Mouse (Mus musculus): Measurements from ENCODE around the gene Zfp871.
"Not testable (repeated sequence)": the region's sequence is repeated elsewhere in the genome, so short reads cannot be mapped to it uniquely, and the experiment has no call there.

The Zfp871 gene

DNA sequence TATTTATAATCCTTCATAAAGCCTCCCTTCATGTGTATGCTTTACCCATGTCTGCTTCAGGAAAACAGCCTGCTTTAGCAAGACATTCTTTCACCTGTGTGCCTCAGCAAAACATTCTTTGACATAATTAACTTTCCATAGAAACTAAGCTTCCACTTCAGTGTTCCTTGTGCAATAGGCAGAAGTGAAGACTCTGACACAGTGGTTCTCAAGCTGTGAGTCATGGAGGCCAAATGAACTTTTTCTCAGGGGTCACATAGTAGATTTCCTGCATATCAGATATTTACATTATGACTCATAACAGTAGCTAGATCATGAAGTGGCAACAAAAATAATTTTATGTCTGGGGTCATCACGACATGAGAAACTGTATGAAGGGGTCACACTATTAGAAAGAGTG, 49.7 kb downstream of the Zfp871 start:
- no peak for DNase-seq (ENCODE audit: low read depth, low spot score)

DNA sequence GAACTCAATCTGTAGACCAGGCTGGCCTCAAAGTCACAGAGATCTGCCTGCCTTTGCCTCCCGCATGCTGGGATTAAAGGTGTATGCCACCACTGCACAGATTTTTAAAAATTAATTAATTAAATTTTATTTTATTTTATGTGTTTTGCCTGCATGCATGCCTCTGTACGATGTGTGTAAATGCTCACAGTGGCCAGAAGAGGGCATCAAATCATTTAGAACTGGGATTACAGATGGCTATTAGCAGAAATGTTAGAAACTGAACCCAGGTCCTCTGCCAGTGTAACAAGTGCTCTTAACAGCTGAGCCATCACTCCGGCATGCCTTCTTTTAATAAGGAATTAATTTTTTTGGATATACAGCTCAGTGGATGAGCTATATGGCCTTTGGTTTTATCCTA, 59.1 kb downstream of the Zfp871 start:
- peak; percentile 10 for DNase-seq (ENCODE audit: low read depth, low spot score)

DNA sequence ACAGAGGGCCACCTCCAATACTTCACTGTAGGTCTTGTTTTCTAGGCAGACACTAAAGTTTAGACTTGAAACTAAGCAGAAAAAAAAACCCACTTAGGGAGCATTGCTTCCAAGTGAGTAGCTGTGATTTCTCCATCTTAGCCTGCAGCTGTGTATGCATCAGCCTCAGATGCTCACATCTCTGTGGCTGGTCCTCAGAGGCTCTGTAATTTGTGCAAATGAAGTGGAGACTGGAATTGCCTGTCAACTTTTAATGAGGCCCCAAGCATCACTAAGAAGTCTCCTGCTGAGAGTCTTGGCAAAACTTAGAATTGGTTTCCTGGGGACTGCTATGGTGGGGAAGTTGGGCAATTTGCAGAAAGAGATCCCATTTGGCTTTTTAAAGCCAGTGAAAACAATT, 61.7 kb downstream of the Zfp871 start:
- not testable (repeated sequence) for DNase-seq (ENCODE audit: low read depth, low spot score)

DNA sequence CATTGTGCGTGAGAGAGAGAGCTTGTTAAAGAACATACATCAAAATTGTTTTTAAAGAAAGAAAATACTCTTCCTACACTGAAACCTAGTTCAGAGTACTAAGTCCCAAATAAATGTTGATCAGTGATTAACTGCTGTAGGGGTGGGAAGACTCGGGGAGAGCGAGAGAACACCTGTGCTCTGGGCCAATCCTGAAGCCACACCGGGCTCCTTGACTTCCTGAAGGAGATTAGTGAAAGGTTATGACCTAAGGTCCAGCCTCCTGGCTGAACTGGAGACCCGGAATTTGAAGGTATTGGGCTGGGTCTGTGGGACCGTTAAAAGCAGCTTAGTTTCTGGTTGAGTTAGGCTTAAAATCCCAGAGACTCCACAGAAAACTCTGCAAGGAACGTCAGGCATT, 65.3 kb downstream of the Zfp871 start:
- DNase-seq (ENCODE audit: low read depth, low spot score): no peak

DNA sequence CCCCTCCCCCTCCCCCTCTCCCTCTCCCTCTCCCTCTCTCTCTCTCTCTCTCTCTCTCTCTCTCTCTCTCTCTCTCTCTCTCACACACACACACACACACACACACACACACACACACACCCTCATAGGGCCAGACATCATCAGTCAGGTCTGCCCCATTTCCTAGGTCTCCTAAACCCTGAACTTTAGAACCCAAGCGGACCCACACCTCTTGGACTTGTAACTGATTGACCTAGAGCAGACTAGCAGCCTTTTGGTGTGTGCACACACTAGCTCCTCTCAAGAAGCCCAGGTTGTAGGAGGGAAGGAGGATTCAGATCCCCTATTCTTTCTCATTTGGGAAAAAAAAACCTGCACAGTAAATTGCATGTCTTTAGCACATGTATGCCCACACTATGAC, 65.9 kb downstream of the Zfp871 start:
- DNase-seq (ENCODE audit: low read depth, low spot score): not testable (repeated sequence)

Data from CD4-positive helper T cell, adult 2 months (primary cell).